Mouse (Mus musculus) embryonic facial prominence, embryonic 13.5 days (tissue): ENCODE results near the gene Itgam. TPM values are rescaled to one million over a fixed set of nuclear protein-coding genes. Genes with fewer than 3 reads are reported as not detected.
"Not testable (repeated sequence)": the region's sequence is repeated elsewhere in the genome, so short reads cannot be mapped to it uniquely, and the experiment has no call there.

Experiments used
- ATAC-seq: fragments of 200-750 bp; cut with Nextera tagmentation; 2 replicates; pipeline ENCODE4 v1.8.0; 2017; ENCODE audit warnings: low read depth; ENCODE audit not compliant: insufficient number of reproducible peaks, insufficient read depth, low FRiP score, low TSS enrichment
- H3K27ac ChIP-seq: fragments of 300-500 bp; sonication (generic); 2 replicates; pipeline ENCODE4 v1.5.1; 2015; ENCODE audit warnings: moderate library complexity, mild to moderate bottlenecking, inconsistent platforms
- H3K27me3 ChIP-seq: fragments of 300-500 bp; sonication (generic); 2 replicates; pipeline ENCODE4 v1.6.1; 2015; ENCODE audit warnings: mild to moderate bottlenecking, inconsistent platforms
- H3K36me3 ChIP-seq: fragments of 300-500 bp; sonication (generic); 2 replicates; pipeline ENCODE4 v1.6.1; 2015; ENCODE audit warnings: mild to moderate bottlenecking, inconsistent platforms
- H3K4me1 ChIP-seq: fragments of 300-500 bp; sonication (generic); 2 replicates; pipeline ENCODE4 v1.6.1; 2015; ENCODE audit warnings: inconsistent platforms
- H3K4me2 ChIP-seq: fragments of 300-500 bp; sonication (generic); 2 replicates; pipeline ENCODE4 v1.6.1; 2015; ENCODE audit warnings: moderate library complexity, mild to moderate bottlenecking, inconsistent platforms
- H3K4me3 ChIP-seq: fragments of 300-500 bp; sonication (generic); 2 replicates; pipeline ENCODE4 v1.5.1; 2015; ENCODE audit warnings: mild to moderate bottlenecking, inconsistent platforms
- H3K9ac ChIP-seq: fragments of 300-500 bp; sonication (generic); 2 replicates; pipeline ENCODE4 v1.6.1; 2015; ENCODE audit warnings: mild to moderate bottlenecking, inconsistent platforms
- H3K9me3 ChIP-seq: fragments of 300-500 bp; sonication (generic); 2 replicates; pipeline ENCODE4 v1.6.1; 2016; ENCODE audit warnings: inconsistent platforms
- WGBS: fragments of 180-500 bp; shearing (Covaris S2); methylation state at CpG from one replicate; pipeline ENCODE4 v1.1.7; 2015; ENCODE audit warnings: mixed read lengths; 5-methylcytosine and 5-hydroxymethylcytosine counted together
- polyA plus RNA-seq: library from polyadenylated mRNA; unstranded; fragments of >200 nt; fragmentation: Nextera tagmentation; extraction: Ambion mirVana; gene quantifications from 2 replicates; pipeline ENCODE4 v1.2.1, GENCODE M21; 2015

Itgam gene
- 0.73 and 0.94 TPM in 2 replicates for polyA plus RNA-seq

- Histone ChIP-seq H3K4me2 (no peak within 1 kb of the TSS), H3K27ac (no peak within 1 kb of the TSS)
Observed at GRCm38 (mm10) chr7:128062456-128062855, at the start of gene Itgam, which contains the start of gene Gm49368. Itgam (plus strand) TSS chr7:128062640. Gm49368 (plus strand) TSS chr7:128062683.

GRCm38 (mm10) chr7:128013116-128013515 is 49.3 kb upstream of the Itgam start:
- WGBS: 91% methylated on average over 13 of the region's 13 CpGs
- Histone ChIP-seq H3K4me2 (no peak overlapping the region), H3K36me3 (no peaks in the 10 kb centered on the region), H3K9me3 (no peaks in the 10 kb centered on the region), H3K27ac (no peak overlapping the region), H3K4me3 (no peak overlapping the region), H3K27me3 (0 out of 2 replicates have a peak, but pooled peaks cover 5% of the 10 kb centered on the region), H3K4me1 (no peaks in the 10 kb centered on the region), H3K9ac (no peak overlapping the region)
- no peak for ATAC-seq

More at GRCm38 (mm10) chr7:128062456-128062855, at the start of gene Itgam, which contains the start of gene Gm49368:
- Histone ChIP-seq H3K4me1 (no peaks in the 10 kb centered on the region), H3K4me3 (no peak within 1 kb of the TSS), H3K27me3 (no peaks in the 10 kb centered on the region), H3K36me3 (no peaks in the 10 kb centered on the region), H3K9me3 (0 out of 2 replicates have a peak, but pooled peaks cover 3% of the 10 kb centered on the region), H3K9ac (no peak within 1 kb of the TSS)
- no peak for ATAC-seq
- WGBS: 88% methylated on average over 7 of the region's 7 CpGs

GRCm38 (mm10) chr7:128016134-128016533 is 46.3 kb upstream of the Itgam start:
- not testable (repeated sequence) for H3K27ac ChIP-seq, ATAC-seq, H3K36me3 ChIP-seq, H3K9me3 ChIP-seq, H3K9ac ChIP-seq, H3K4me2 ChIP-seq, H3K4me1 ChIP-seq, H3K4me3 ChIP-seq, H3K27me3 ChIP-seq
- 75% methylated on average over 5 of the region's 5 CpGs for WGBS

GRCm38 (mm10) chr7:128016650-128017049 is 45.8 kb upstream of the Itgam start:
- Histone ChIP-seq H3K4me2 (no peak overlapping the region), H3K4me3 (no peak overlapping the region), H3K27ac (no peak overlapping the region), H3K9ac (no peak overlapping the region), H3K4me1 (no peaks in the 10 kb centered on the region), H3K9me3 (no peaks in the 10 kb centered on the region), H3K36me3 (no peaks in the 10 kb centered on the region), H3K27me3 (no peaks in the 10 kb centered on the region)
- WGBS: 64% methylated on average over 6 of the region's 6 CpGs
- ATAC-seq: no peak

- Histone ChIP-seq H3K27me3 (no peaks in the 10 kb centered on the region), H3K4me1 (no peaks in the 10 kb centered on the region), H3K27ac (no peak overlapping the region), H3K9ac (no peak overlapping the region), H3K4me2 (no peak overlapping the region), H3K36me3 (no peaks in the 10 kb centered on the region), H3K4me3 (no peak overlapping the region), H3K9me3 (no peaks in the 10 kb centered on the region)
- WGBS: 87% methylated on average over 3 of the region's 3 CpGs
- ATAC-seq: no peak
Observed at GRCm38 (mm10) chr7:128018275-128018674, 44.2 kb upstream of the Itgam start.

GRCm38 (mm10) chr7:128019187-128019586 is 43.3 kb upstream of the Itgam start:
- no peaks in the 10 kb centered on the region for H3K27me3 ChIP-seq
- WGBS: 87% methylated on average over 2 of the region's 2 CpGs
- no peak for ATAC-seq

GRCm38 (mm10) chr7:128022974-128023373 is 39.5 kb upstream of the Itgam start:
- no peaks in the 10 kb centered on the region for H3K4me1 ChIP-seq

More at GRCm38 (mm10) chr7:128019187-128019586, 43.3 kb upstream of the Itgam start:
- no peaks in the 10 kb centered on the region for H3K36me3 ChIP-seq
- H3K9me3 ChIP-seq: no peaks in the 10 kb centered on the region
- no peak overlapping the region for H3K4me3 ChIP-seq
- H3K4me2 ChIP-seq: no peak overlapping the region
- no peak overlapping the region for H3K9ac ChIP-seq
- no peak overlapping the region for H3K27ac ChIP-seq
- no peaks in the 10 kb centered on the region for H3K4me1 ChIP-seq

GRCm38 (mm10) chr7:128023565-128023964 is 38.9 kb upstream of the Itgam start:
- H3K27ac ChIP-seq: no peak overlapping the region
- H3K9ac ChIP-seq: no peak overlapping the region
- no peaks in the 10 kb centered on the region for H3K27me3 ChIP-seq
- H3K4me2 ChIP-seq: no peak overlapping the region
- no peaks in the 10 kb centered on the region for H3K36me3 ChIP-seq
- no peaks in the 10 kb centered on the region for H3K9me3 ChIP-seq
- no peak overlapping the region for H3K4me3 ChIP-seq
- no peaks in the 10 kb centered on the region for H3K4me1 ChIP-seq
- WGBS: 86% methylated on average over 4 of the region's 4 CpGs
- ATAC-seq: no peak

More at GRCm38 (mm10) chr7:128022974-128023373, 39.5 kb upstream of the Itgam start:
- no peak for ATAC-seq
- Histone ChIP-seq H3K4me3 (no peak overlapping the region), H3K27ac (no peak overlapping the region), H3K36me3 (no peaks in the 10 kb centered on the region), H3K9ac (no peak overlapping the region), H3K9me3 (no peaks in the 10 kb centered on the region), H3K4me2 (no peak overlapping the region), H3K27me3 (no peaks in the 10 kb centered on the region)
- 61% methylated on average over 8 of the region's 8 CpGs for WGBS

GRCm38 (mm10) chr7:128024364-128024763 is 38.1 kb upstream of the Itgam start:
- WGBS: 92% methylated on average over 9 of the region's 9 CpGs
- Histone ChIP-seq H3K4me1 (no peaks in the 10 kb centered on the region), H3K4me3 (no peak overlapping the region), H3K27me3 (no peaks in the 10 kb centered on the region), H3K9me3 (no peaks in the 10 kb centered on the region), H3K27ac (no peak overlapping the region), H3K9ac (no peak overlapping the region), H3K36me3 (no peaks in the 10 kb centered on the region), H3K4me2 (no peak overlapping the region)
- ATAC-seq: no peak

- Histone ChIP-seq H3K4me1 (no peaks in the 10 kb centered on the region), H3K4me2 (no peak overlapping the region), H3K9ac (no peak overlapping the region), H3K27ac (no peak overlapping the region), H3K9me3 (no peaks in the 10 kb centered on the region), H3K4me3 (no peak overlapping the region), H3K27me3 (no peaks in the 10 kb centered on the region), H3K36me3 (no peaks in the 10 kb centered on the region)
- WGBS: 87% methylated on average over 4 of the region's 4 CpGs
- ATAC-seq: no peak
Observed at GRCm38 (mm10) chr7:128024932-128025331, 37.5 kb upstream of the Itgam start.

GRCm38 (mm10) chr7:128025381-128025780 is 37.1 kb upstream of the Itgam start:
- no peak for ATAC-seq
- no peak overlapping the region for H3K4me3 ChIP-seq
- no peaks in the 10 kb centered on the region for H3K27me3 ChIP-seq
- no peak overlapping the region for H3K9ac ChIP-seq
- no peaks in the 10 kb centered on the region for H3K4me1 ChIP-seq
- H3K36me3 ChIP-seq: no peaks in the 10 kb centered on the region
- no peak overlapping the region for H3K27ac ChIP-seq
- WGBS: 68% methylated on average over 4 of the region's 4 CpGs
- H3K9me3 ChIP-seq: no peaks in the 10 kb centered on the region
- H3K4me2 ChIP-seq: no peak overlapping the region

- no peaks in the 10 kb centered on the region for H3K9me3 ChIP-seq
- no peak overlapping the region for H3K4me3 ChIP-seq
- ATAC-seq: no peak; the same call in 1 of the 2 replicates
- WGBS: 37% methylated on average over 9 of the region's 9 CpGs
- no peaks in the 10 kb centered on the region for H3K27me3 ChIP-seq
- no peak overlapping the region for H3K4me2 ChIP-seq
- no peak overlapping the region for H3K9ac ChIP-seq
- H3K36me3 ChIP-seq: no peaks in the 10 kb centered on the region
- no peaks in the 10 kb centered on the region for H3K4me1 ChIP-seq
- no peak overlapping the region for H3K27ac ChIP-seq
Observed at GRCm38 (mm10) chr7:128031403-128031976, 30.9 kb upstream of the Itgam start.
